Mouse (Mus musculus) embryonic facial prominence, embryonic 13.5 days (tissue): ENCODE data around the gene Mylk4. TPM values are rescaled to one million over a fixed set of nuclear protein-coding genes. Genes with fewer than 3 reads are reported as not detected.

Experiments used
- ATAC-seq: fragments of 200-750 bp; cut with Nextera tagmentation; 2 replicates; pipeline ENCODE4 v1.8.0; 2017; ENCODE audit warnings: low read depth; ENCODE audit not compliant: insufficient number of reproducible peaks, insufficient read depth, low FRiP score, low TSS enrichment
- H3K27ac ChIP-seq: fragments of 300-500 bp; sonication (generic); 2 replicates; pipeline ENCODE4 v1.5.1; 2015; ENCODE audit warnings: moderate library complexity, mild to moderate bottlenecking, inconsistent platforms
- H3K27me3 ChIP-seq: fragments of 300-500 bp; sonication (generic); 2 replicates; pipeline ENCODE4 v1.6.1; 2015; ENCODE audit warnings: mild to moderate bottlenecking, inconsistent platforms
- H3K36me3 ChIP-seq: fragments of 300-500 bp; sonication (generic); 2 replicates; pipeline ENCODE4 v1.6.1; 2015; ENCODE audit warnings: mild to moderate bottlenecking, inconsistent platforms
- H3K4me1 ChIP-seq: fragments of 300-500 bp; sonication (generic); 2 replicates; pipeline ENCODE4 v1.6.1; 2015; ENCODE audit warnings: inconsistent platforms
- H3K4me2 ChIP-seq: fragments of 300-500 bp; sonication (generic); 2 replicates; pipeline ENCODE4 v1.6.1; 2015; ENCODE audit warnings: moderate library complexity, mild to moderate bottlenecking, inconsistent platforms
- H3K4me3 ChIP-seq: fragments of 300-500 bp; sonication (generic); 2 replicates; pipeline ENCODE4 v1.5.1; 2015; ENCODE audit warnings: mild to moderate bottlenecking, inconsistent platforms
- H3K9ac ChIP-seq: fragments of 300-500 bp; sonication (generic); 2 replicates; pipeline ENCODE4 v1.6.1; 2015; ENCODE audit warnings: mild to moderate bottlenecking, inconsistent platforms
- H3K9me3 ChIP-seq: fragments of 300-500 bp; sonication (generic); 2 replicates; pipeline ENCODE4 v1.6.1; 2016; ENCODE audit warnings: inconsistent platforms
- WGBS: fragments of 180-500 bp; shearing (Covaris S2); methylation state at CpG from one replicate; pipeline ENCODE4 v1.1.7; 2015; ENCODE audit warnings: mixed read lengths; 5-methylcytosine and 5-hydroxymethylcytosine counted together
- polyA plus RNA-seq: library from polyadenylated mRNA; unstranded; fragments of >200 nt; fragmentation: Nextera tagmentation; extraction: Ambion mirVana; gene quantifications from 2 replicates; pipeline ENCODE4 v1.2.1, GENCODE M21; 2015

Mylk4 gene
- polyA plus RNA-seq, 1 experiment from 2014 or later = 0.77 TPM

- no peaks in the 10 kb centered on the region for H3K9me3 ChIP-seq
- no peak for ATAC-seq
- no peak overlapping the region for H3K9ac ChIP-seq
- H3K27me3 ChIP-seq = no peaks in the 10 kb centered on the region
- H3K27ac ChIP-seq = no peak overlapping the region
- H3K36me3 ChIP-seq = no peaks in the 10 kb centered on the region
- H3K4me2 ChIP-seq = no peak overlapping the region
- no peaks in the 10 kb centered on the region for H3K4me1 ChIP-seq
- no peak overlapping the region for H3K4me3 ChIP-seq
- WGBS = 25% methylated on average over 4 of the region's 4 CpGs
Measured at GRCm38 (mm10) chr13:32752066-32752657, 31.6 kb downstream of the Mylk4 start.

DNA sequence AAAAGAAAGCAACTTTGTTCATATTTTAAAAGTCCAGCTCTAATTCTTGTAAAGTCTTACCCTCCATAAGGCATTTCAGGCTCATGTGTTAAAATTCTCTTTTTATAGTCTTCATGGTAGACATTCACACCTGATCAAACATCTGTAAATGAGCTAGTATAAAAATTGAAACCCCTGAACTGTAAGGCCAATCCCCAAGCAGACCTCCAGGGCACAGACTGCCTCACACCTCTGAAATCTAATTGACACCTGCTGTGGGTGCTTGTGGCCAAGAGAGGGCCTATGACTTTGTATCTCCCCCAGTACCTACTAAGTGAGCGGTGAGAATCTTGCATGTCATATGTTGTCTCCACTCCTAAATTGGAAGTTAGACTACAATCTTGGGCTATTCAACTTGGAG lies 33.2 kb downstream of the Mylk4 start:
- no peak for ATAC-seq
- 82% methylated on average over 1 of the region's 1 CpGs for WGBS
- no peak overlapping the region for H3K9ac ChIP-seq

GRCm38 (mm10) chr13:32748421-32748820 lies 35.3 kb downstream of the Mylk4 start:
- Histone ChIP-seq H3K9ac (no peak overlapping the region), H3K4me2 (no peak overlapping the region), H3K27ac (no peak overlapping the region), H3K27me3 (0 out of 2 replicates have a peak, but pooled peaks cover 8% of the 10 kb centered on the region), H3K36me3 (no peaks in the 10 kb centered on the region), H3K4me1 (no peaks in the 10 kb centered on the region), H3K9me3 (no peaks in the 10 kb centered on the region), H3K4me3 (no peak overlapping the region)
- 47% methylated on average over 2 of the region's 2 CpGs for WGBS
- no peak for ATAC-seq

More for the DNA sequence above, 33.2 kb downstream of the Mylk4 start:
- no peak overlapping the region for H3K4me3 ChIP-seq
- no peaks in the 10 kb centered on the region for H3K36me3 ChIP-seq
- H3K9me3 ChIP-seq = no peaks in the 10 kb centered on the region
- H3K27me3 ChIP-seq = no peaks in the 10 kb centered on the region
- H3K27ac ChIP-seq = no peak overlapping the region
- H3K4me1 ChIP-seq = no peaks in the 10 kb centered on the region
- H3K4me2 ChIP-seq = no peak overlapping the region

- WGBS = 69% methylated on average over 7 of the region's 7 CpGs
- Histone ChIP-seq H3K4me2 (no peak overlapping the region), H3K27ac (no peak overlapping the region), H3K36me3 (no peaks in the 10 kb centered on the region), H3K27me3 (peaks cover 24% of the 10 kb centered on the region), H3K4me1 (peaks cover 6% of the 10 kb centered on the region; the same call in 1 of the 2 replicates), H3K4me3 (no peak overlapping the region), H3K9me3 (no peaks in the 10 kb centered on the region), H3K9ac (no peak overlapping the region)
- ATAC-seq = no peak
Measured at GRCm38 (mm10) chr13:32741161-32741560, 42.6 kb downstream of the Mylk4 start.

GRCm38 (mm10) chr13:32731283-32731682 lies 52.5 kb downstream of the Mylk4 start:
- no peaks in the 10 kb centered on the region for H3K9me3 ChIP-seq
- no peak overlapping the region for H3K9ac ChIP-seq
- H3K4me2 ChIP-seq = no peak overlapping the region
- H3K4me3 ChIP-seq = no peak overlapping the region
- no peaks in the 10 kb centered on the region for H3K36me3 ChIP-seq
- H3K4me1 ChIP-seq = no peaks in the 10 kb centered on the region
- no peak for ATAC-seq
- H3K27me3 ChIP-seq = peaks cover 12% of the 10 kb centered on the region; the same call in 1 of the 2 replicates
- no peak overlapping the region for H3K27ac ChIP-seq

- Histone ChIP-seq H3K9me3 (no peaks in the 10 kb centered on the region), H3K4me1 (no peaks in the 10 kb centered on the region), H3K27ac (no peak overlapping the region), H3K27me3 (no peaks in the 10 kb centered on the region), H3K4me3 (no peak overlapping the region), H3K9ac (no peak overlapping the region), H3K36me3 (no peaks in the 10 kb centered on the region), H3K4me2 (no peak overlapping the region)
- no peak for ATAC-seq
- 92% methylated on average over 5 of the region's 5 CpGs for WGBS
Measured at GRCm38 (mm10) chr13:32724606-32725005, 59.1 kb downstream of the Mylk4 start.

DNA sequence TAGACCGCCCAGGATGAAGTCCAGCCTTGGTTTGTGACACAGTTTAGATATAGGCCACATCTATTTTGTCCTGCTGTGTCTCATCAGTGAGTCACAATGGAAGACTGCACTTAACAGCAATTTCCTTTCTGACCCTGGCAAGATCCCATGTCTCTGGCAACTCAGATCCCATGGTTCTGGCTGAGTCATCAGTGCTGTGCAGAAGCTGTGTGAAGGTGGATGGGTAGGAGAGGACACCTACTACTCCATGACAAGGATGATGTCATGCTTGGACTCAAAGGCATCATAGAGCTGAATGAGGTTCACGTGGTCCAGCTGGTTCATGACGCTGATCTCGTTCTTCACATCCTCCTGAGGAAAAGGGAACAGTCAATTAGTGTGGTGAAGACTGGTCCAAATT lies 62.0 kb downstream of the Mylk4 start:
- H3K4me2 ChIP-seq = no peak overlapping the region
- H3K27ac ChIP-seq = no peak overlapping the region
- H3K27me3 ChIP-seq = no peaks in the 10 kb centered on the region
- H3K9ac ChIP-seq = no peak overlapping the region
- 85% methylated on average over 4 of the region's 4 CpGs for WGBS
- no peaks in the 10 kb centered on the region for H3K9me3 ChIP-seq
- no peaks in the 10 kb centered on the region for H3K4me1 ChIP-seq
- no peak for ATAC-seq
- no peaks in the 10 kb centered on the region for H3K36me3 ChIP-seq
- H3K4me3 ChIP-seq = no peak overlapping the region

DNA sequence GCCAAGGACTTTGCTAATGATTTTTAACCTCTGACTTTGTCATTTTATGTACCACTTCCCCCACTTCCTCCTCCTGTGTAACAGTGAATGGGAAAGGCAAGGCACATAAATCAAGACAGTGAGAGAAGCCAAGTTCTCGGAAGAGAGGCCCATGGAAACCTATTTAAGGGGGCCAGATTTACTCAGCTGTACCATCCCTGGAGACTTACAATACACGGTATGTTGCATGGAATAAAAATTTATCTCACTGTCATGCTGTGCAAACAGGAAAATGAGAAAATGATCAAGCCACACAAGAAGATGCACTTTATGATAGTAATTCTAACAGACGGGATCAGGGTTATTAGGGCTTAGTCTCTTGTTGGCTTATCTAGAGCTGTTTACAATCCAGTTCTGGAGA lies 64.5 kb downstream of the Mylk4 start:
- 80% methylated on average over 3 of the region's 3 CpGs for WGBS
- Histone ChIP-seq H3K9ac (no peak overlapping the region), H3K27ac (no peak overlapping the region), H3K4me3 (no peak overlapping the region), H3K4me1 (no peaks in the 10 kb centered on the region), H3K36me3 (no peaks in the 10 kb centered on the region), H3K27me3 (no peaks in the 10 kb centered on the region), H3K9me3 (no peaks in the 10 kb centered on the region), H3K4me2 (no peak overlapping the region)
- ATAC-seq = no peak

- Histone ChIP-seq H3K27ac (no peak overlapping the region), H3K9ac (no peak overlapping the region), H3K4me1 (no peaks in the 10 kb centered on the region), H3K9me3 (no peaks in the 10 kb centered on the region), H3K27me3 (no peaks in the 10 kb centered on the region), H3K4me3 (no peak overlapping the region), H3K36me3 (no peaks in the 10 kb centered on the region), H3K4me2 (no peak overlapping the region)
- 70% methylated on average over 5 of the region's 5 CpGs for WGBS
- no peak for ATAC-seq
Measured at GRCm38 (mm10) chr13:32717709-32718108, 66.0 kb downstream of the Mylk4 start.

DNA sequence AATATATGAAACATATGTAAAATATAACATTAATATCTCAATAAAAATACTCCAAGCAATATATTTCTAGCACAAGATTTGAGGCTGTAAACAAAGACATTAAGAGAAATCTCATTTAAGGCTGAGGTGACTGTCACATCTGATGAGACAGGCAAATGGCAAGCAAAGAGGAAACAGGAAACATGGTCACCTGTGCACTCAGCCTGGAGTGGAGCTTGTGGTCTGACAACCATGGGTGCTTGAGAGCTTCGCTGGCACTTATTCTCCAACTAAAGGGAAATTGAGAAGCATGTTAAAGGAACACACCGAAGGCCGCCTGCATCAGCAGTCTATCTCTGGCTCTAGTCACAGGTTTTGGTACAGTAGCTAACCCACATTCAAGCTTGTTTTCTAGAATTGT lies 71.2 kb downstream of the Mylk4 start:
- Histone ChIP-seq H3K9me3 (no peaks in the 10 kb centered on the region), H3K9ac (no peak overlapping the region), H3K4me2 (no peak overlapping the region), H3K4me3 (no peak overlapping the region), H3K27me3 (no peaks in the 10 kb centered on the region), H3K4me1 (no peaks in the 10 kb centered on the region), H3K36me3 (no peaks in the 10 kb centered on the region), H3K27ac (no peak overlapping the region)
- ATAC-seq = no peak
- WGBS = 87% methylated on average over 3 of the region's 3 CpGs

GRCm38 (mm10) chr13:32707894-32708293 lies 75.9 kb downstream of the Mylk4 start:
- 85% methylated on average over 2 of the region's 2 CpGs for WGBS
- ATAC-seq = no peak
- Histone ChIP-seq H3K27me3 (no peaks in the 10 kb centered on the region), H3K9me3 (no peaks in the 10 kb centered on the region), H3K4me3 (no peak overlapping the region), H3K4me2 (no peak overlapping the region), H3K4me1 (peaks cover 17% of the 10 kb centered on the region), H3K9ac (no peak overlapping the region), H3K27ac (no peak overlapping the region), H3K36me3 (no peaks in the 10 kb centered on the region)

DNA sequence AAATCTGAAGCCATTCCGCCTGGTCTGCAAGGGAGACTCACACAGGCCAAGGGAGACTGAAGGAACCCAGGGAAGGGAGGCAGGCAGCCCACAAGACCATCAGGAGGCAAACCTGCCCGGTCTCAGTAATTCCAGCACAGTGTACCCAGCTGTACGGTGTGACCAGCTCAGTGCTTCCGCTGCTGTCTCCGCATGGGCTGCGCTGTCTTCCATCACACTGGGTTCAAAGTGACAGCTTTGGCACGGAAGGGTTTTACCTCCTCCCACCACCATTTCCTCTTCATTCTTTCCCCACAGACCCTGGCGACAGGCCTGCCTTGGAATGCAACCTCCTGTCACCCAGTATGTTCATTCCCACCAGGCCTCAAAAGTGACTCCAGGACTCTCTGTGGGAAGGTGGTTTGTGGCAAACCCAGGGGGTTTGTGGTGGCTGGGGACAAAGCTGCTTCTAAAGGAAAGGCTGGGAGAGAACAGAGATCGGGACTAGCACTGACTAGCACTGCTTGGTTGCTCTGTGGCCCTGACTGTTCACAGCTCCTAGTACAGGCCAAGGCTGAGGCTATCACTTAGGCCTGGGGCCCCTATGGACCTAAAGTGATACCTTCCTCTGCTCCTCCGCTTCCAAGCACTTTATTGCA lies 77.0 kb downstream of the Mylk4 start:
- no peaks in the 10 kb centered on the region for H3K36me3 ChIP-seq
- ATAC-seq = no peak

More for the DNA sequence above, 77.0 kb downstream of the Mylk4 start:
- Histone ChIP-seq H3K4me2 (no peak overlapping the region), H3K27ac (no peak overlapping the region), H3K27me3 (no peaks in the 10 kb centered on the region), H3K9me3 (no peaks in the 10 kb centered on the region), H3K9ac (no peak overlapping the region), H3K4me1 (peaks cover 23% of the 10 kb centered on the region), H3K4me3 (no peak overlapping the region)
- 52% methylated on average over 10 of the region's 10 CpGs for WGBS
